Mouse (Mus musculus): Measurements from ENCODE around the gene Tctn1. TPM values are rescaled to one million over a fixed set of nuclear protein-coding genes. Genes with fewer than 3 reads are reported as not detected.

The Tctn1 gene
- total RNA-seq, 2 experiments from 2014 or later: 12.2 to 14.5 TPM

- intact Hi-C loops (cut with DNase I): no loop called here
Observed at GRCm38 (mm10) chr5:122258027-122258741, 6.1 kb downstream of the Tctn1 start.

GRCm38 (mm10) chr5:122251895-122252606, 12.2 kb downstream of the Tctn1 start:
- DNase-seq (ENCODE audit: low spot score in 2 of 2): no peak
- intact Hi-C loops (cut with DNase I): no loop called here

More at GRCm38 (mm10) chr5:122258027-122258741, 6.1 kb downstream of the Tctn1 start:
- no peak for DNase-seq (ENCODE audit: low spot score in 2 of 2)

- intact Hi-C loops (cut with DNase I): no loop called here
- DNase-seq (ENCODE audit: low spot score in 2 of 2): no peak
Observed at GRCm38 (mm10) chr5:122249281-122249680, 15.0 kb downstream of the Tctn1 start.

DNA sequence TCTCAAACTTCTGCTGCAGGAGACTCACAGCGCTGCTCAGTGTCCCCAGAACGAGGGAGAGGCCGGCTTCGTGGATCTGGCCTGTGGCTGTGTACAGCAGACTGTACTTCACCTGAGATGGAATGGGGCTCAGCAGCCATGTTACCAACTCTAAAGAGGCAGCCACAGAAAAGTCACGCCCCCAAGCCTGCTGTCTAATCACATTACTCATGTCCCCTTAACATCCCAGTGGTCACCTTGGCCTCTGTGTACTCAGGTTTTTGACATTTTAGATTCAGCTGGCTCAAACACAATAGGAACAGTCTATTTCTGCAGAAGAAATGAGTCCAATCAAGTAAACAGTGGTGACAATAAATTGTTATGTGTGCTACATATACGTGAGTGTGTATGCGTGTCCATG, 16.3 kb downstream of the Tctn1 start:
- intact Hi-C loops (cut with DNase I): no loop called here
- DNase-seq (ENCODE audit: low spot score in 2 of 2): no peak

DNA sequence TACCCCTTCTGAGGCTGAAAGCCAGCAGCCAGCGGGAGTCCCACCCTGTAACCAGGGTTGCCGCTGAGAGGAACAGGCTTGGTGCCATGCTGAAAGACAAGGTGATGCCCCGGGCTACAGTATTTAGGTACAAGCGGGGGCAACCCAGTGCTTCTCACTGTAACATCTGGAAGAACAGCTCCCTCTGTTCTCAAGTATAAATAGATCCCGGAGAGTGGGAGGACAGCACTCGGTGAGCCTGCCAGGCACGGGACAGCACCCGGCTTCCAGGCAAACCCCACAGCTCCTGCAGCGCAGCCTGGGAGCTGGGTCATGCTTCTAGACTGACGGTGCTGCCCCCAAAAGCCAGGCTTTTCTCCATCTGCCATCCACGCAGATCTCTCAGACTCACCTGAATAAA, 16.7 kb downstream of the Tctn1 start:
- intact Hi-C loops (cut with DNase I): no loop called here
- peak; percentile 46 to 63 for DNase-seq (ENCODE audit: low spot score in 2 of 2)

DNA sequence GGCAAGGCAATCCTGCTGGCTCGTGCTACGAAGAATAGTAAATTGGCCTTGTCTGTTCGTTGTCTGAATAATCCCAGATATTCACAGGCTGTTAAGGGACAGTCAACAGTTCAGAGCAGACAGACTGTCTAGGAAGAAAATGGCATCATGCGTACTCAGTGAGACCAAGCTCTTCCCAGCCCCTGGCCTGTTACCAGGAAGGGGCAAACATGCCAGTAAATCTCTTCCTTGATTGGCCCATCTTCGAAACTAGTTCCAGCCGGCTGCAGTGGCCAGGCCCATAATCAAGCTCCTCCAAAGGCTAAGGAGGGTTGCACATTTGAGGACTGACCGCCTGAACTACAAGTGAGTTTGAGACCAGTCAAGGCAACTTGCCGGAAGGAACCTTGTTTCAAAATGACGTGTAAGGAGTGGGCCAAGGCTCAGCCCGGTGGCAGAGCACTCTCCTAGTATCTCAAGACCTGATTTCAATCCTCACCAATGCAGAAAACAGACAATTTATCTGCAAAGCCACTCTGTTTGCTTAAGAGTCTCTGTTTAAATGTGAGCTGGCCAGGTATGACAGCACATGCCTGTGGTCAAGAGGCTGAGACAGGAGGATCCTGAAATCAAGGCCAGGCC, 17.6 kb downstream of the Tctn1 start:
- intact Hi-C loops (cut with DNase I): no loop called here
- no peak for DNase-seq (ENCODE audit: low spot score in 2 of 2)

DNA sequence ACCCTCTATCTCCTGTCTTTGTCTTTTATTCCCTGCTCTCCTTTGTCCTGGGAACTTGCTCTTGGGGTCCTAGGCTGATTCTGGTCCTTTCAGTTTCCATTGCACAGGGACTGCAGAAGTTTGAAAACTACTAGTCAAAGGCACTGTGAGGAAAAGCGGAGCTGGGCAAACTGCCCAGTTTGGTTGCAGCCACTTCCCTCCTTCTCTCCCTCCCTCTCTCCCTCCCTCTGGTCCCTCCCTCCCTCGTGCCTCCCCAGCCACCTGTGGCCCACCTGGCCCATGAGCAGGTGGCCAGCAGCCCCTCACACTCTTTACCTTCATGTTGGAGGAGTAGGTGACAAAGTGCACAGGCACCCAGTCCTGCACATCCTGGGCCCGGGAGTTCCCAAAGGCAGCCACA, 19.1 kb downstream of the Tctn1 start:
- intact Hi-C loops (cut with DNase I): no loop called here
- DNase-seq (ENCODE audit: low spot score in 2 of 2): no peak

DNA sequence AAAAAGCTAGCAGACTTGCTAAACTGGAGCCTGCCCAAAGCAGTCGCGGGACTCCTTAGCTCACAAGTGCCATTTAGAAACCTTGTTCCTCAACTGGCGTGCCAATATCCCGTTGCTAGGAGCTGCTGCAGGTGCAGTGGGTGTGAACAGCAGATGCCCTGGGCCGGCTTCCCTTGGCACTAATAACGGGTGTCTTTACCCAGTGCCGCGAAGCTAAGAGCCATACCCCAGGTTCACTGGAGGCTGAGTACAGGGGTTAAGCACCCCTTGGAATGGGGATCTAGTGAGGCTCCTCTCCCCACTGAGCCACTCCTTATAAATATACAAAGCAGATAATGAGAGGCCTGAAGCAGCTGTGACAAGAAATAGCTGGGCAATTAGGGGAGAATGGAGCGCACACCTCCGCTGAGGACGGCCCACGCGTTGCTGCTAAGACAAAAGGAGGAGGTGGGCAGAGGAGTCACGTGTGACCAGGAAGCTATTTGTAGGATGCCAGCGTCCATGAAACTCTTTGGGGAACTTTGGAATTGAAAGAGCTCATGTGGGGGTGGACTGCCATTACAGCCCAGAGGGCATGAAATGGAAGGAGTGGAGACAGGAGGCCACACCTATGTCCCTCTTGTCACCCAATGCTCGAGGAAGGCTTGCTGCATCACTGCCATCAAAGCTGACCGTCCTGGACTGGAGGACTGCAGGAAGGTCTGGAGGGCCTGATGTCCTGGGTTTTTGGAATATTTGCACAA, 20.3 kb downstream of the Tctn1 start:
- intact Hi-C loops (cut with DNase I): loop anchor here (5.0 kb wide), 1 partner anchor 77 kb away; no protein-coding TSS in a partner anchor
- DNase-seq (ENCODE audit: low spot score in 2 of 2): peak; percentile 26 to 35

DNA sequence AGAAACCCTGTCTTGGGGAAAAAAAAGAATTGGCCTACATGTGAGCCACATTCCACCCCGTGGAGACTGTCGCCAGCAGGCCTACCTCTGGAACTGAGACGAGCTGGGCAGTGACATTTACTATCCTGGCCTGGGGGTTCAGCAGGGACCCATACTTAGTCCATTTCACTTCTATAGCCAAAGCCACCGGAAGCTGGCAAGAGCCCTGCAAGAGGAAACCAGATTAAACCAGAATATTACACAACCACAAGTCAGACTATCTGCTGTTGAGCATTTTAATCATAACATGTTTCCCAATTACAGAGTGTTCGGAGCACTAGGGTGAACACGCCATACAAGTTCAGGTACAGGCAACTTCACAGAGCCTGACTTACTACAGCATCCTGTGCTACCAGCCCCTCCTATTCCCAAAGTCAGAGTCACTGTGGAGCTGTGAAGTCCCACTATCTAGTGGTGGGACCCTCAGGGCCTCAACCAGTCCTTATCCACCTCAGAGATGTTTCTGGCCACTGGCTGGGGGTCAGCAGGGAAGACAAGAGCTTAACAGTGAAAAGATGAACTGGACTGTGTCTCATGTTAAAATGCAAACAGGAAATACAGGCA, 21.6 kb downstream of the Tctn1 start:
- intact Hi-C loops (cut with DNase I): loop anchor here (5.0 kb wide), 1 partner anchor 75 kb away; no protein-coding TSS in a partner anchor
- DNase-seq (ENCODE audit: low spot score in 2 of 2): no peak

DNA sequence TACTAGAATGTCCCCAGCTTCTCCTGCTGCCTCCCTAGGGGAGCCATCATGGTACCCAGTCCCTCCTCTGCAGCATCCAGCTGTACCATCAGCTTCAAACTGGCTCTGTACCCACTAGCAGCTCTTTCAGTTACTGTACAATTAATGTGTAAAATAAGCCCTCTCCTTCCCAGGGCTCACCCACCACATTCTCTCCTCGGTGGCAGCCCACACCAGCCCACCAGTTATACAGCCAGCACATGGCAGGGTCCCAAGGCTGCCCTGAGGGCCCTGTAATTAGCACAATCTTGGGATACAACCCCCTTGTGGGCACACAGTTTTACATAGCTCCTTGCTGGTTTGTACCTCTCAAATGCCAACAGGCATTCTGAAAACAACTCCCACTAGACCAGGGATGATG, 23.3 kb downstream of the Tctn1 start:
- intact Hi-C loops (cut with DNase I): loop anchor here (5.0 kb wide), 1 partner anchor 74 kb away; no protein-coding TSS in a partner anchor
- no peak for DNase-seq (ENCODE audit: low spot score in 2 of 2)

DNA sequence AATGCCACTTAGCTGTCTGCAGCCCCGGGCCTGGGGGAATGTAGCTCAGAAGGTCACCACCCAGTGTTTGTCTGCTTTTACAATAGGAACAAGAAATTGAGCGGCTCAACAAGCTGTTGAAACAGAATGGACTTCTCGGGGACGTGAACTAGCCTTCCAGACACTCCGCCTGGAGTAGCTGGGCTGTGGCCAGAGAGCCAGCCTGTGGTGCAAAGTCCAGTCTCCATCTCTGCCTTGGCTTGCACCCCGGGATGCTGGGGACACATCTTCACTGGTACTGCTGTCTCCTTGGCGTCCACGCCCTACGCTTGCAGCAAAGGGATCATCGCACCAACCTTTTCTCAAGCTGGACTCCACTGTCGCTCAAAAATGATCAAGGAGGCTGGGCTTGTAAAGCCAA, 23.7 kb downstream of the Tctn1 start:
- intact Hi-C loops (cut with DNase I): loop anchor here (5.0 kb wide), 1 partner anchor 73 kb away; no protein-coding TSS in a partner anchor
- DNase-seq (ENCODE audit: low spot score in 2 of 2): no peak

DNA sequence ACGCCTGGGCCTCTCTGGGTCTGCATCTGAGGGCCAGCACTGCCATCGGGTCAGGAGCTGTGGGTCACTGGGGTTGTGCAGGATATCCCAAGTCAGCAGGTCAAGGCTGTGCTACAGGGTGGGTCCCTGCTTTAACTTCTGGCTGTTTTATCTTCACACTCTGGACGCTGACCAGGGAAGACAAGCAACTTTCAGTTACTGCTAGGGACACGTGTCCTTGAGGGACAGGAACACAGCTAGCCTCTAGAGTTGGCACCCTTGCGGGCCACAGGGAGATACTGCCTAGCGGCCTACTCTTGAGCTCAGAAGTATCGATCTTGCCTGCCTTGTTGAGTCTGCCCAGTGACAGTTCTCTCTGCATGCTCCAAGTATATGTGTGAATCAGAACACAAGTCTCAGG, 24.6 kb downstream of the Tctn1 start:
- DNase-seq (ENCODE audit: low spot score in 2 of 2): no peak
- intact Hi-C loops (cut with DNase I): loop anchor here (5.0 kb wide), 1 partner anchor 72 kb away; no protein-coding TSS in a partner anchor

- intact Hi-C loops (cut with DNase I): no loop called here
- peak in 1 of 2 experiments; percentile 38 for DNase-seq (ENCODE audit: low spot score in 2 of 2)
Observed at GRCm38 (mm10) chr5:122237200-122237599, 27.1 kb downstream of the Tctn1 start.

DNA sequence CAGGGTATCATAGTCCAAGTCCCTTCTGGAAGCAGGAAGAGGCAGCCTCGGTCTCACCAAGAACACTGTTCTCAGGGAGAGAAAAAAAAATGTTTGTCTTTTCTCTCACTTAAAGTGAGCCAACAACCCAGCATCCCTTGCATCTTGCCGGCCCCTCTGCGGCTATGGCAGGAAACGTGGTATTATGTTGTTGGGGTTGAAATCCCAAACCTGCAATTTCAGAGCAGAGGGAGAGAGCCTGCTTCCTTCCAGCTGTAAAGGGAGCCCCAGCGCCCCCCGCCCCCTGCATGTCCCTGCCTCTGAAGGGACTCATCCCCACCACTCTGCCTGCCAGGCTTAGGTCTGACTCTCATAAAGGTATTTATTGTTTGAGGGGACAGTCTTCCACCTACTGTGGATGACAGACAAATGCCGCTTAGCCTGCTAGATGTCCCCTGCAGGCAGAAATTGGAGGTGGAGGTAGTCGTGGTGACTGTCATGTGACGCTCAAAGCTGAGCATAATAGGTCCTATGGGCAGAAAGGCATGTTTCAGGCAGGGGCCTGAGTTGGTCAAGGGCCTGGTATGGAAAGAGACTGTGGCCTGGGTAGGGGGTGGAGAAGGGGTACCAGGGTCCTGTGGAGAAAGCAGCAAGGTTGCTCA, 28.9 kb downstream of the Tctn1 start:
- intact Hi-C loops (cut with DNase I): no loop called here
- DNase-seq (ENCODE audit: low spot score in 2 of 2): no peak

DNA sequence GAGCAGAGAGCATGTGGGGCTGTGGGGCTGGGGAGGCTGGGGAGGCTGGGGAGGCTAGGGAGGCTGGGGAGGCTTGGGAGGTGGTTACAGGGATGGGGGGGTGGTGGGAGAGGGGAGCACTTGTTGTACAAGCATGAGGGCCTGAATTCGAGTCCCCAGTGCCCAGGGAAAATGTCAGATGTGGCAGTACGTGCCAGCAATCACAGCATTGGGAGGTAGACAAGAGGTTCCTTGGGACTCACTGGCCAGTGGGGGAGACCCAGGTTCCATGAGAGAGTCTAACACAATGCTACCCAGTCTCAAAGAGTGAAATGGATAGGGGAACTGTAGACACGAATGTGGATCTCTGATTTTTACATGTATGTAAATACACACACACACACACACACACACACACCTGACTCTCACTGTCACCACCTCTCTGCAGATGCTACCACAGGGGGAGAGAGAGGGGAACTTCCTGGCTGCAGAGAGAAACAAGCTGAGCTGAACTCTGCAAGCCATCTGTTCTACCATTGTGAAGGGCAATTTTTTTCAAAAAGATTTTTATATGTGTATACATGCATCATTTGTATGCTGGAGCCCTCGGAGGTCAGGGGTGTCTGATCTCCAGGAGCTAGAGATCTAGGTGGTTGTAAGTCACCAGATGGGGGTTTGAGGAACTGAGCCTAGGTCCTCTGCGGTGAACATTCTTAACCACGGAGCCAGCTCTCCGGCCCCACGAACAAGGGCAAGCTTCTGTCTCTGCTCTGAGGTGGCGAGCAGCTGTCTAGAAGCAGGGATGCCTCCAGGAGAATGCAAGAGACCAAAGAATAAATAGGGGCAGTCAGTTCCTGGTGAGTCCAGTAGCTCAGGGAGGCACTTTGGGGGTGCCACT, 29.7 kb downstream of the Tctn1 start:
- intact Hi-C loops (cut with DNase I): no loop called here
- DNase-seq (ENCODE audit: low spot score in 2 of 2): no peak

GRCm38 (mm10) chr5:122233695-122234094, 30.6 kb downstream of the Tctn1 start:
- no peak for DNase-seq (ENCODE audit: low spot score in 2 of 2)

GRCm38 (mm10) chr5:122233077-122233581, 31.1 kb downstream of the Tctn1 start:
- DNase-seq (ENCODE audit: low spot score in 2 of 2): no peak

More at GRCm38 (mm10) chr5:122233695-122234094, 30.6 kb downstream of the Tctn1 start:
- intact Hi-C loops (cut with DNase I): no loop called here

GRCm38 (mm10) chr5:122232004-122232403, 32.3 kb downstream of the Tctn1 start:
- intact Hi-C loops (cut with DNase I): no loop called here
- DNase-seq (ENCODE audit: low spot score in 2 of 2): no peak

More at GRCm38 (mm10) chr5:122233077-122233581, 31.1 kb downstream of the Tctn1 start:
- intact Hi-C loops (cut with DNase I): no loop called here

All from left cerebral cortex, postnatal 36 days (tissue).